Mouse (Mus musculus) ES-Bruce4 (cell line): Measurements from ENCODE around the gene Rbfox3. TPM values are rescaled to one million over a fixed set of nuclear protein-coding genes. Genes with fewer than 3 reads are reported as not detected.

Experiments
- H3K27ac ChIP-seq: 2 replicates; pipeline ENCODE4 v1.5.1; 2012; ENCODE audit warnings: low read length, inconsistent platforms; ENCODE audit not compliant: insufficient read depth
- H3K27me3 ChIP-seq: 2 replicates; pipeline ENCODE4 v1.6.1; 2012; ENCODE audit warnings: mild to moderate bottlenecking, low read length, inconsistent platforms; ENCODE audit not compliant: control insufficient read depth, poor library complexity, insufficient read depth, severe bottlenecking
- H3K36me3 ChIP-seq: 2 replicates; pipeline ENCODE4 v1.6.1; 2012; ENCODE audit warnings: inconsistent platforms, mild to moderate bottlenecking, low read length, moderate library complexity; ENCODE audit not compliant: control insufficient read depth, poor library complexity, insufficient read depth, severe bottlenecking
- H3K4me1 ChIP-seq: one replicate; pipeline ENCODE4 v1.8.1; 2011; ENCODE audit warnings: low read length; ENCODE audit not compliant: control insufficient read depth, insufficient read depth
- H3K4me3 ChIP-seq: 2 replicates; pipeline ENCODE4 v1.5.1; 2011; ENCODE audit warnings: low read depth, mild to moderate bottlenecking, low read length
- H3K9ac ChIP-seq: 2 replicates; pipeline ENCODE4 v1.6.1; 2012; ENCODE audit warnings: low read depth, mild to moderate bottlenecking, inconsistent platforms; ENCODE audit not compliant: poor library complexity, severe bottlenecking
- H3K9me3 ChIP-seq: replicated peaks from 2 replicates; pipeline ENCODE4 v1.6.1; 2012; ENCODE audit warnings: mild to moderate bottlenecking, low read length, inconsistent platforms; ENCODE audit not compliant: control insufficient read depth, poor library complexity, insufficient read depth, severe bottlenecking
- CTCF ChIP-seq: IDR thresholded peaks from one replicate; pipeline ENCODE4 v1.8.1; 2011; ENCODE audit warnings: low read depth, low read length
- EP300 ChIP-seq: IDR thresholded peaks from 2 replicates; pipeline ENCODE4 v1.6.1; 2011; ENCODE audit warnings: low read depth, low read length; ENCODE audit not compliant: insufficient read depth
- POLR2A ChIP-seq: IDR thresholded peaks from one replicate; pipeline ENCODE4 v1.8.1; 2011; ENCODE audit warnings: low read length; ENCODE audit not compliant: insufficient read depth
- polyA plus RNA-seq: library from polyadenylated mRNA; stranded (reverse); fragments of >200 nt; gene quantifications from 2 replicates; pipeline ENCODE4 v1.2.4, GENCODE M21; 2011; ENCODE audit warnings: low read depth; ENCODE audit not compliant: missing spikeins, insufficient read depth, insufficient read length

The Rbfox3 gene
- polyA plus RNA-seq, 1 experiment: 0.85 TPM

- no peak for TF ChIP-seq POLR2A
- TF ChIP-seq CTCF: no peak
- TF ChIP-seq EP300: no peak
- H3K27me3 ChIP-seq: no peaks in the 10 kb centered on the region
- no peaks in the 10 kb centered on the region for H3K4me1 ChIP-seq
- H3K27ac ChIP-seq: no peak overlapping the region
- no peak overlapping the region for H3K4me3 ChIP-seq
- no peaks in the 10 kb centered on the region for H3K9me3 ChIP-seq
- H3K9ac ChIP-seq: no peak overlapping the region
- no peaks in the 10 kb centered on the region for H3K36me3 ChIP-seq
These were observed 21.9 kb downstream of the Rbfox3 start for GRCm38 (mm10) chr11:118889500-118889899.

GRCm38 (mm10) chr11:118888426-118888825 lies 23.0 kb downstream of the Rbfox3 start:
- H3K36me3 ChIP-seq: no peaks in the 10 kb centered on the region

DNA sequence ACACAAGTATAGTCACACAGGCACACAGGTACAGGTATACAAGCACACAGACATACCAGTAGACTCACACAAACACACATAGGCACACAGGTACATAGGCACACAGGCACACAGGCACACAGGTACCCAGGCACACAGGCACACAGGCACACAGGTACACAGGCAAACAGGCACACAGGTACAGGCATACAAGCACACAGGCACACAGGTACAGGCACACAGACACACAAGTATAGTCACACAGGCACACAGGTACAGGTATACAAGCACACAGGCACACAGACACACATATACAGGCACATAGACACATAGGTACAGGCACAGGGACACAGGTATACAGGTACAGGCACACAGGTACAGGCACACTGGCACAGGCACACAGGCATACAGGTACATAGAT lies 24.2 kb downstream of the Rbfox3 start:
- no peaks in the 10 kb centered on the region for H3K27me3 ChIP-seq
- H3K9me3 ChIP-seq: no peaks in the 10 kb centered on the region
- H3K36me3 ChIP-seq: no peaks in the 10 kb centered on the region
- H3K4me3 ChIP-seq: no peak overlapping the region
- no peak overlapping the region for H3K9ac ChIP-seq
- no peak for TF ChIP-seq EP300
- TF ChIP-seq POLR2A: no peak
- no peak for TF ChIP-seq CTCF
- H3K27ac ChIP-seq: no peak overlapping the region
- no peaks in the 10 kb centered on the region for H3K4me1 ChIP-seq

More at GRCm38 (mm10) chr11:118888426-118888825, 23.0 kb downstream of the Rbfox3 start:
- Histone ChIP-seq H3K9ac (no peak overlapping the region), H3K4me3 (no peak overlapping the region), H3K9me3 (no peaks in the 10 kb centered on the region), H3K4me1 (no peaks in the 10 kb centered on the region), H3K27ac (no peak overlapping the region), H3K27me3 (no peaks in the 10 kb centered on the region)
- TF ChIP-seq POLR2A (no peak), CTCF (no peak), EP300 (no peak)

DNA sequence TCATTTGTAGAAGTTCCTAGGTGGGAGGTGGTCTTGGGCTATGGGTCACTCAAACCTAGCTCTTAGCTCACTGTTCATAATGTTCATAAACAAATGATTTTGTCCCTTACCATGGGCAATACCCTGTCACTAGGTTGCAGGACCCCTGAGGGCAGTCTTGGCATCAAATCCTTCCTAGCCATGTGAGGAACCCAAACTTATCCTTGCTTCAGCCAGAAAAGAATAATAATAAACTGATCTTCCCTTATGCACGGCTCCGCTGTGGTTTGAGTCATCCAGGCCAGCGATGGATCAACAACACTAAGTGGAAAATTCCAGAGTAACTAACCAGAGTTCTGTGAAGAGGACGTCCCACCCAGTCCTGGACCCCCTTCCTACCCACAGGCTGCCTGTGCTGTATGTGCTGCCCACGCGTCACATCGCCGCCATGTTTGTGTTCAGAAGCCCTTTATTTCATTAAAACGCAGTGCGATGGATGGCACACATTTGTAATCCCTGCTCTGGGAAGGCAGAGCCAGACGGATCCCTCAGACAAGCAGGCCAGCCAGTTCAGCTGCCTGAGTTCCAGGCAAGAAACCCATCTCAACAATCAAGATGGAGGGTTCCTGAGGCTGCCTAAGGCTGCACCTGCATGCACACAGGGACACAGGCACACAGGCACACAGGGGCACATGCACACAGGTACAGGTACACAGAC lies 25.0 kb downstream of the Rbfox3 start:
- no peak overlapping the region for H3K27ac ChIP-seq
- no peak overlapping the region for H3K4me3 ChIP-seq
- TF ChIP-seq CTCF (no peak), POLR2A (no peak), EP300 (no peak)
- no peaks in the 10 kb centered on the region for H3K4me1 ChIP-seq
- no peaks in the 10 kb centered on the region for H3K36me3 ChIP-seq
- no peaks in the 10 kb centered on the region for H3K27me3 ChIP-seq
- no peak overlapping the region for H3K9ac ChIP-seq
- H3K9me3 ChIP-seq: no peaks in the 10 kb centered on the region

GRCm38 (mm10) chr11:118885604-118886003 lies 25.8 kb downstream of the Rbfox3 start:
- no peaks in the 10 kb centered on the region for H3K36me3 ChIP-seq
- TF ChIP-seq POLR2A (no peak), EP300 (no peak), CTCF (no peak)
- H3K9ac ChIP-seq: no peak overlapping the region
- H3K27me3 ChIP-seq: no peaks in the 10 kb centered on the region
- H3K4me1 ChIP-seq: no peaks in the 10 kb centered on the region
- H3K9me3 ChIP-seq: no peaks in the 10 kb centered on the region
- no peak overlapping the region for H3K27ac ChIP-seq
- no peak overlapping the region for H3K4me3 ChIP-seq

DNA sequence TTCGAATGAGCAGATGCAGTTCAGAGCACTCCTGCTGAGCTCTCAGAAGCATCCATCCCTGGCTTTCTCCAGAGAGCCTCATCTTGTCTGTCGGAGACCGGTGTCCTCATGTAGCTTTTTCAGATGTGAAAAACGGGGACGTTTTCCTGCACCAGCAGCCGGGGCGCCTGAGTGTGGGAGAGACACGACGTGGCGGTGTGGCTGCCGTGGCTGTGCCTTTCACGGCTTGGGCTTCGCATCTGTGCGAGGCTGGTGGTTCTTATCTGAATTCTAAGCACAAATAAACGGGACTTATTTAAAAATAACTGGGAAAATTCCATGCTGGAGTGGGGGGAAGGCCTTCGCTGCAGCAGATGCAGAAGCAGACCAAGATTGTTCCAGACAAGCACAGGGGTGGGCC lies 26.3 kb downstream of the Rbfox3 start:
- no peak overlapping the region for H3K4me3 ChIP-seq
- no peaks in the 10 kb centered on the region for H3K4me1 ChIP-seq
- no peak overlapping the region for H3K27ac ChIP-seq
- TF ChIP-seq POLR2A (no peak), EP300 (no peak), CTCF (no peak)
- no peaks in the 10 kb centered on the region for H3K9me3 ChIP-seq
- no peaks in the 10 kb centered on the region for H3K36me3 ChIP-seq
- no peaks in the 10 kb centered on the region for H3K27me3 ChIP-seq
- no peak overlapping the region for H3K9ac ChIP-seq
